Comparison of ENCODE assay signal across 9 mouse cellular contexts in genomic region chr9:45412287-45412686, GRCm38 (mm10). TPM values are rescaled to one million over a fixed set of nuclear protein-coding genes. Genes with fewer than 3 reads are reported as not detected.
DNase-seq lines count a peak whose midpoint lies in the region; ATAC-seq and TF ChIP-seq lines count a peak whose summit lies in the region.
"Had no signal": no experiment of that assay in that cellular context is flagged by ENCODE, and none has a peak within 500 bp of the region (broad histone marks: within the 10 kb centered on the region; RNA-seq: fewer than 3 reads in every experiment).

No protein-coding gene starts in this region.

- peaks cover 3% of the 10 kb centered on the region; the same call in 1 of the 2 replicates for H3K27me3 ChIP-seq in G1E (ENCODE audit: insufficient read depth, low read length)
- H3K27me3 ChIP-seq in forebrain, embryonic 16.5 days (replicated peaks; ENCODE audit: control insufficient read depth, insufficient read depth, low read length) = no peaks in the 10 kb centered on the region

- no peak for TF ChIP-seq POLR2A in lung, adult 2 months (IDR thresholded peaks at IDR 0.05; ENCODE audit: borderline replicate concordance, extremely low read depth, low read depth, low read length)

- peak overlapping the region; percentile 4 for H3K4me2 ChIP-seq in forebrain, embryonic 16.5 days (ENCODE audit: low read length)

- WGBS in forebrain, embryonic 16.5 days = 6% methylated on average over 10 of the region's 10 CpGs
- 5% methylated on average over 10 of the region's 10 CpGs for WGBS in lung, adult 2 months

- no peaks in the 10 kb centered on the region for H3K9me3 ChIP-seq in G1E (replicated peaks)
- H3K9me3 ChIP-seq in forebrain, embryonic 16.5 days (ENCODE audit: control insufficient read depth, low read length) = no peaks in the 10 kb centered on the region

- no peak overlapping the region for H3K27ac ChIP-seq in forebrain, embryonic 16.5 days (ENCODE audit: low read length)

- H3K4me3 ChIP-seq in G1E (ENCODE audit: low read depth, low read length) = no peak overlapping the region
- no peak overlapping the region for H3K4me3 ChIP-seq in forebrain, embryonic 16.5 days (replicated peaks; ENCODE audit: low read length)
- H3K4me3 ChIP-seq in lung, adult 2 months (replicated peaks; ENCODE audit: extremely low read depth, low read depth, low read length) = no peak overlapping the region
- H3K4me3 ChIP-seq: myocyte had no signal

- ATAC-seq in G1E (ENCODE audit: extremely low read depth, insufficient number of reproducible peaks, low FRiP score, poor library complexity, severe bottlenecking) = no peak
- peak; percentile 55 for ATAC-seq in forebrain, embryonic 16.5 days
- peak; percentile 64 for ATAC-seq in neutrophil, adult 5-6 weeks (ENCODE audit: extremely low read depth, insufficient number of reproducible peaks, low FRiP score, poor library complexity, severe bottlenecking)

- H3K4me1 ChIP-seq in G1E (ENCODE audit: insufficient read depth, low read depth, low read length) = peaks cover 6% of the 10 kb centered on the region
- peaks cover 11% of the 10 kb centered on the region; the same call in 1 of the 2 replicates for H3K4me1 ChIP-seq in forebrain, embryonic 16.5 days (replicated peaks; ENCODE audit: control insufficient read depth, insufficient read depth, low read length)
- peaks cover 7% of the 10 kb centered on the region for H3K4me1 ChIP-seq in lung, adult 2 months (ENCODE audit: control insufficient read depth, insufficient read depth, low read length)

- no peaks in the 10 kb centered on the region for H3K36me3 ChIP-seq in G1E (replicated peaks)
- no peaks in the 10 kb centered on the region for H3K36me3 ChIP-seq in forebrain, embryonic 16.5 days (ENCODE audit: control insufficient read depth, insufficient read depth)

- H3K9ac ChIP-seq in forebrain, embryonic 16.5 days (replicated peaks; ENCODE audit: low read depth, low read length) = no peak overlapping the region

- TF ChIP-seq CTCF in G1E (IDR thresholded peaks at IDR 0.05; ENCODE audit: low read depth, low read length) = peak; percentile 83
- peak; percentile 88 for TF ChIP-seq CTCF in lung, adult 2 months (IDR thresholded peaks at IDR 0.05; ENCODE audit: insufficient read depth, low read length)

- peak; percentile 63 for DNase-seq in G1E (ENCODE audit: low spot score)
- DNase-seq in cerebellum, adult 18-20 months = peak; percentile 91 to 93
- peak; percentile 94 for DNase-seq in heart, postnatal 4 days
- DNase-seq in layer of hippocampus, adult 18-20 months (ENCODE audit: low spot score in 2 of 2) = peak; percentile 75 to 94
- peak; percentile 87 for DNase-seq in lung, adult 2 months
- peak; percentile 69 to 75 for DNase-seq in thymus, adult 18-20 months

RNA-seq across cellular contexts. Expression of gene Fxyd2, which starts 12.8 kb away (rescaled TPM):
- not detected in 2 replicates for total RNA-seq in G1E (2014; fragmentation: Nextera tagmentation)
- 0.38 TPM in 1 of 2 replicates, not detected in the other for total RNA-seq in G1E (2017)
- not detected in 2 replicates for polyA plus RNA-seq in G1E (2012)
- 6.6 and 8.7 TPM in 2 replicates for polyA plus RNA-seq in forebrain, embryonic 16.5 days (2015; fragmentation: Nextera tagmentation; extraction: Ambion mirVana)
- under 1 TPM in 1 of 2 experiments, not detected in 1; 0.61 TPM for total RNA-seq in heart, postnatal 4 days (2021)
- total RNA-seq in layer of hippocampus, adult 18-20 months (2021) = 1 to 10 TPM; 7.8 to 8.0 TPM
- 8.5 and 8.8 TPM in 2 replicates for polyA plus RNA-seq in lung, adult 2 months (2012; rRNA removed)
- total RNA-seq in neutrophil, adult 5-6 weeks (2017) = not detected in 2 replicates

RNA-seq across cellular contexts. Expression of gene Dscaml1, which starts 14.1 kb away (rescaled TPM):
- total RNA-seq in G1E (2014; fragmentation: Nextera tagmentation) = not detected in 2 replicates
- under 0.01 and 0.22 TPM in 2 replicates for total RNA-seq in G1E (2017)
- polyA plus RNA-seq in G1E (2012) = not detected in 2 replicates
- polyA plus RNA-seq in forebrain, embryonic 16.5 days (2015; fragmentation: Nextera tagmentation; extraction: Ambion mirVana) = 27.9 and 28.0 TPM in 2 replicates
- not detected for total RNA-seq in heart, postnatal 4 days (2021)
- 10 to 100 TPM; 81.6 to 85.3 TPM for total RNA-seq in layer of hippocampus, adult 18-20 months (2021)
- polyA plus RNA-seq in lung, adult 2 months (2012; rRNA removed) = 0.35 and 0.38 TPM in 2 replicates
- not detected in 2 replicates for total RNA-seq in neutrophil, adult 5-6 weeks (2017)
- polyA plus RNA-seq: myocyte had no signal

RNA-seq across cellular contexts. Expression of gene Fxyd6, which starts 42.3 kb away (rescaled TPM):
- not detected in 2 replicates for total RNA-seq in G1E (2014; fragmentation: Nextera tagmentation)
- 0.06 and 0.16 TPM in 2 replicates for total RNA-seq in G1E (2017)
- not detected in 2 replicates for polyA plus RNA-seq in G1E (2012)
- polyA plus RNA-seq in forebrain, embryonic 16.5 days (2015; fragmentation: Nextera tagmentation; extraction: Ambion mirVana) = 481 and 559 TPM in 2 replicates
- total RNA-seq in heart, postnatal 4 days (2021) = 10 to 100 TPM; 28.5 to 29.6 TPM
- total RNA-seq in layer of hippocampus, adult 18-20 months (2021) = 100 to 1,000 TPM in 1 of 2 experiments, 10 to 100 TPM in 1; 81.1 to 111 TPM
- 19.8 and 31.7 TPM in 2 replicates for polyA plus RNA-seq in lung, adult 2 months (2012; rRNA removed)
- total RNA-seq in neutrophil, adult 5-6 weeks (2017) = not detected in 2 replicates

Comparison
In these comparisons a context has a peak if more than half of its experiments do, and no peak if none do; other contexts are left out.
1. RNA of gene Dscaml1, which starts 14.1 kb away (total RNA-seq): 81.6 to 85.3 TPM in layer of hippocampus, adult 18-20 months; under 0.01 to 0.22 TPM in G1E, not detected in heart, postnatal 4 days and not detected in neutrophil, adult 5-6 weeks; every median in the first group is over 10 times any median in the second.
2. RNA of gene Fxyd6, which starts 42.3 kb away (total RNA-seq): 81.1 to 111 TPM in layer of hippocampus, adult 18-20 months and 28.5 to 29.6 TPM in heart, postnatal 4 days; 0.06 to 0.16 TPM in G1E and not detected in neutrophil, adult 5-6 weeks; every median in the first group is over 10 times any median in the second.
3. Peak in every context shown above with its lines, with median percentiles within 50 percentile points of each other: DNase-seq.